Mouse (Mus musculus) bone marrow, adult 2 months (tissue): ENCODE measurements around the gene Opn4.

Experiments
- CTCF ChIP-seq: fragments of 200-500 bp; IDR thresholded peaks from 2 replicates; pipeline ENCODE4 v1.5.1; 2011; ENCODE audit warnings: low read length, control low read depth; ENCODE audit not compliant: control insufficient read depth, insufficient read depth
- POLR2A ChIP-seq: fragments of 200-500 bp; IDR thresholded peaks from 2 replicates; pipeline ENCODE4 v1.6.1; 2011; ENCODE audit warnings: low read depth, mild to moderate bottlenecking, control low read depth, low read length, borderline replicate concordance; ENCODE audit not compliant: control insufficient read depth

GRCm38 (mm10) chr14:34620611-34621376, 20.9 kb upstream of the Opn4 start:
- TF ChIP-seq CTCF (peak; percentile 67), POLR2A (no peak)
